Mouse (Mus musculus) heart, adult 18-20 months (tissue): Measurements from ENCODE around the gene Apom. TPM values are rescaled to one million over a fixed set of nuclear protein-coding genes. Genes with fewer than 3 reads are reported as not detected.

Experiments used
- DNase-seq, 2 experiments: peaks; one replicate each; pipeline ENCODE4 v3.0.0; 2021 to 2022; ENCODE audit warnings: mixed read lengths in 1 of 2
- long read RNA-seq, 2 experiments: library from polyadenylated mRNA; stranded (forward); transcript quantifications; one replicate each; pipeline ENCODE4 v2.0.0; 2021
- total RNA-seq, 2 experiments: library from RNA; stranded (reverse); gene quantifications; 2 replicates each; pipeline ENCODE4 v1.2.3; 2021

Apom gene
- total RNA-seq = not detected
- long read RNA-seq, experiment 1 = 0 reads
- long read RNA-seq, experiment 2 = 0 reads

DNA sequence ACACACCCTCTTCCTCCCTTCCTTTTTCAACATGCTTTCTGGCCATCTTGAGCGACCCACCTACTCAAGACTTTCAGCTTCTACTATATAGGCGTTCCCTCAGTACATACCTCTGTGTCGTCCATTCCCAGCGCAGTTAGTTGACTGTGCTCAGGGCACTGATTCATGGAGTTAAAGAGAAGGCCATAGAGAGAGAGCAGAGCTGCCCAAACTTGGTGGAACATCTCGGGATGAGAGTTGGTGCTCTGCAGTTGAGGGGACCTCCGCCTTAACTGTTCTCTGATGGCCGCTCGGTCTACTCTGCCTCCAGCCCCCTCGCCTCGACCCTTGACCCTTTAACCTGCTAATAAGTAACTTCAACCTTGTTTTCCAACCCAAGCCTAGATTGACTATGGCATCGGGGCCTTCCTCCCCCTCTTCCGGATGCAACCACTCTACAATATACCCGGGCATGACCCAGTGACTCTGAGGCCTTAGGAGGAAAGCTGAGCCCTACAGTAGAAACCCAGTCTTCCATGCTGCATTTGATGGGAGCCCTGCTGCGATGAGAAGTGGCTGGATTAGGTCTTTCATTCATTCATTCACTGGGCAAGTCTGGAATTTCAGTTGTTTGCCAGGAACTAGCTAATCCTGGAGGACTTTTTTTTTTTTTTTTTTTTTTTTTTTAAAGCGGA, at the start of gene Apom:
TSS of gene Apom (minus strand) at position 551 of the 674 bp plus-strand sequence.
- DNase-seq = no peak

DNA sequence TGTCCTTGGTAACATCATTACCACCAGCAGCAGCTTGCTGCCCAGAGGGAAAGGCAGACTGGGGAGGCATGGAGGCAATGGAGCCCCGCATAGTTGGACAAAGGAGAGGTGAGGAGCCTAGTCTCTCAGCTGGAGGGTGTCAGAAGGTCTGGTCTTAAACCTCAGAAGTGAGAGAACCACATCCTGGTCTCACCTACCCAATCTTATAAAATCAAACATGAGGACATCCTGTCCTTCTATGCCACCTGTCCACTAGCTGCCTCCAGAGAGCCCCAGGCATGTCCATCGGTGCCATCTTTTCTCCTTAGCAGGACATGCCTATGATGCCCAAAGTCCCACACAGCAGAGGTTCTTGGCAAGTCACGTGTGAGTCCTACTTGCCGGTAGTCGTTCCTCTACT, 48.2 kb upstream of the Apom start:
- no peak for DNase-seq

DNA sequence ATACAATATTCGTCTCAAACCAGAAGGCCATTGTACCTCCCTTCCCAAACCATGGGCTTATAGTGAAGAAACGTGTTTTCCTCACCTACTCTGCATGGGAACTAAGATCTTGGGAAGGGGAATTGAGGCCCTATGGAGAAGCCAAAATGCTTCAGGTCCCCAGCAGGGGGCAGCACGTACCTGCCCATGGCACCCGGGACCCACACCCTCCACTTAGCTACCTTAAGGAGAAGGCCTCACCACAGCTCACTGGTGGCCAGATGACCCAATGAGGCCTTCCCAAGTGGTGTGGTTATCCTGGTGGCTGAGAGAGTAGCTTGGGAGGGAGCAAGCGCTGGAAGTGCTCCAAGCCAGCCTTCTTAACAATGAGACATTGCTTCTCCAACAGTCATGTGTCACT, 46.7 kb upstream of the Apom start:
- DNase-seq = peak; percentile 76 to 81

DNA sequence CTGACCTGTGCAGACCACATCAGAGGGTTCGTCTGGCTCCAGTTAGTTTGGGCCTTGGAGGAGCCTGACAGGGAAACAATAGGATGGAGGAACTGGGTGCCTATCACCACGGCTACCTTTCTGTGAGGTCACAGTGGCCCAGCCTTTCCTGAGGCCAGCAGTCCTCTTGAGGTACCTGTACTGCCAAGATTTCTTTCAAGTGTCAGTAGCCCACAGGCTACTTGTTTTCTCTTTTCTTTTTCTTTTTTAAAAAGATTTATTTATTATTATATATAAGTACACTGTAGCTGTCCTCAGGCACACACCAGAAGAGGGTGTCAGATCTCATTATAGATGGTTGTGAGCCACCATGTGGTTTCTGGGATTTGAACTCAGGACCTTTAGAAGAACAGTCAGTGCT, 44.1 kb upstream of the Apom start, which contains the start of gene Aif1:
TSS of gene Aif1 (minus strand) at position 101 of the 400 bp plus-strand sequence.
- no peak for DNase-seq

DNA sequence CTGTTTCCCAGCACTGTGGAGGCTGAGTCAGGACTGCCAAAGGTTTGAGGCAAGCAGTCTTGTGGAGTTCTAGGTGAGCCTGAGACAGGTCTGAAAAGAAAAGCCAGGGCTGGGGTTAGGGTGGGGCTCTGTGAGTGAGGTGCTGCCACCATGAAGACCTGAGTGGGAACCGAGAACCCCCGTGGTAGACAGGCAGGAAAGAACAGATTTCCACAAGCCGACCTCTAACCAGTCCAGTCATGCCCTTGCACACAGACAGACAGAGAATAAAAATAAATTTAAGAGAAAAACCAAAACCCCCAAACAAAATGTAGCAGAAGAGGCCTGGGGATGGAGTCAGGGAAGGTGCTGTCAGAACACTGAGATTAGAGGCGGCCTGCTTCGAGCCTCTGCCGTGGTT, 43.5 kb upstream of the Apom start:
- no peak for DNase-seq

DNA sequence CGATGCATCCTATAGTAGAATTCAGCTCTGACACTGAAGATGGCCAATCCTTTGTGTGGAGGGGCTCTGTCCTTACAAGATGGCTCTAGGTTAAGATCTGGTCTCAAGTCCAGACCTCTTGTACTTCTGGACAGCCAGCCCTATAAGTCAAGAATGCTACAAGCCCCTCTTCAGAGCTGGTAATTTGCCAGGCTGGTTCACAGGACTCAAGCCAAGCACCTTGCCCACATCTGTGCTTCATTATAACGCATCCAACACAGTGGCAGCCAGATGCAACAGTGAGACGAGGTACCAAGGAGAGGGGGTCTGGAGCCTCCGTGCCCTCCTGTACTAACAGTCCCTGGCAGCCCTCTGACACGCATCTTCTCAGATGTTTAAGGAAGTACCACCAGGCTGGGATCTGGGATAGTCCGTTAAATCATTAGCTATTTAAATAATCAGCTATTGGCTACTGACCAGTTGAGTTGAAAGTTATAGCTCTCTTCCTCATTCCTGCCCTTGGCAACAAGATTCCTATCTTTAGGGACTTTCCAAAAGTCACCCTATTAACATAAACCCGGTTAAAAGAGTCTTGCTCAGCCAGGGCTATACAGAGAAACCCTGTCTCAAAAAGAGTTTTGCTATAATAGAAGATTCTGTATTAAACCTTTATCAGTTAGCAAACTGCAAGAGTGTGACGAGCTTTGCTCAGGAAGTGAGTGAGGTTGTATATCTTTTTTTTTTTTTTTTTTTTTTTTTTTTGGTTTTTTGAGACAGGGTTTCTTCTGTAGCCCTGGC, 42.5 kb upstream of the Apom start:
- no peak for DNase-seq

DNA sequence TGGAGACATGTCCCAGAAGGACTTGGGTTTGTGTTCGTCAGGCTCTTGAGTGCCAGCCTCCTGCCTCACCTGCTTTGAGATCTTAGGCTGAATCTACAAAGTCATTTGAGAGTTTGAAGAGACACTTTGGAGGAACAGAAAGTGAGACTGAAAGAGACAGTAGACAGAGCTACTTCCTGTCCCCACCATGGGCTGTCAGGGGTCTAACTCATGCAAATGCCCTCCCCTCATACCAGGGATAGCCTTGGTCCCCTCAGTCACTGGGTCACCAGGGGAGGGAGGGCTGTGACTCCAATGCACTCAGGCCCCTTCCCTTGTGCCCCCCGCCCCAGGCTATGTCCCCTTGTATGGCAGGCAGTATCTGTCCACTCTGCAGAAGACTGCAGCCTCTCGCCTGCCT, 41.5 kb upstream of the Apom start:
- DNase-seq = no peak

DNA sequence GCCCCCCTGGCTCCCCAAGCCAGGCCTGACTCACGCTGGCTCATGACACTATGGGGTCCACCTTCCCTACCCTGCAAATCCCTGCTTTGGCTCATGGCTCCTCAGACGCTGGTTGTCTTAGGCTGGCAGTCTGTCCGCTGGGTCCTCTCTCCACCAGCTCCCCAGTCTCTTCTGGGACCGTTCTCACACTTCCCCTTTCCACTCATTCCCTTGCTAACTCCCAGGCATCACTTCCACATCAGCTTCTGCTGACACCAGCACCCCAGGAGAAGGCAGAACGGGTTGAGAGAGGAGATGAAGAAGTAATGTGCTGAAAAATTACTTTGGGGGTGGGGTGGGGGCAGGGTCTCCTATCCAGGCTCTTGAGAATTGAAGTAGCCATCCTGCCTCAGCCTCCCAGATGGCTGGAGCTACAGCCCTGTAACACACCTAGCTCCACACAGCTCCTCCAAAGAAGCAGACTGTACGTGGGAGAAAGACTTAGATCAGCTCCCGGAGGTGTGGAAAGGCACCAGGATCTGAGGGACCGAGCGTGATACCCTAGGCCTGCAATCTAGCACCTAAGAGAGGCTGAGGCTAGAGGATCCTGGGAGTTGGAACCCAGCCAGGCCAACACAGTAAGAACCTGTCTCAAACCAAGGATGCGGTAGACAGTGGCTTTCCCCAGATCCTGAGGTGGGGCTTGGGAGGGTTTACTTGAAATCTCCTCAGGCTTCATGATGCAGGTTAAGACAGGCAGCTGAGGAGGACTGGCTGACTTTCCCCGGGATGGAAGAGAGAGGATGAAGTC, 40.8 kb upstream of the Apom start:
- peak in 1 of 2 experiments; percentile 58 for DNase-seq

DNA sequence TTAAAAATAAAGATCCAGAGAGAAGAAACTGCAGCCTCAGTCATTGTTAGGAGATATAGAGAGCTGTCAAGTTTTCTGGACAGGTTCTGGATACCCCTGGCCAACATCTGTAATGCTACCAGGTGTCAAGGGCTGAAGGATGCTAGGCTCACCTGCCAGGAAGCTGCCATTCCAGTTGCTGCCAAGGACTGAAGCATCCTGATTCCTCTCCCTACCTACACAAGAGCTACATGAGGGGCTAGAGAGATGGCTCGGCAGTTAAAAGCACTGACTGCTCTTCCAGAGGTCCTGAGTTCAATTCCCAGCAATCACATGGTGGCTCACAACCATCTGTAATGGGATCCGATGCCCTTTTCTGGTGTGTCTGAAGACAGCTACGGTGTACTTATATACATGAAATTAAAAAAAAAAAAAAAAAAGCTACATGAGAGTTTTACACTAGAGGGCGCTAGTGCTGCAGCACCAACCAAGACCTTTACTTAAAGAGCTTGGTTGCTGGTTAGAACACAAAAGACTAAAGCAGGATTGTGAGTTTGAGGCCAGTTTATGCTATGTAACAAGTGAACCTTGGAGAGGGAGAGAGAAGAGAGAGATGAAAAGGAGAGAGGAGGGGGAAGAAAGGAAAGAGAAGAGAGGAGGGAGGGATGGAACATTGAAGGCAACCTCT, 36.8 kb upstream of the Apom start:
- DNase-seq = peak in 1 of 2 experiments; percentile 51

DNA sequence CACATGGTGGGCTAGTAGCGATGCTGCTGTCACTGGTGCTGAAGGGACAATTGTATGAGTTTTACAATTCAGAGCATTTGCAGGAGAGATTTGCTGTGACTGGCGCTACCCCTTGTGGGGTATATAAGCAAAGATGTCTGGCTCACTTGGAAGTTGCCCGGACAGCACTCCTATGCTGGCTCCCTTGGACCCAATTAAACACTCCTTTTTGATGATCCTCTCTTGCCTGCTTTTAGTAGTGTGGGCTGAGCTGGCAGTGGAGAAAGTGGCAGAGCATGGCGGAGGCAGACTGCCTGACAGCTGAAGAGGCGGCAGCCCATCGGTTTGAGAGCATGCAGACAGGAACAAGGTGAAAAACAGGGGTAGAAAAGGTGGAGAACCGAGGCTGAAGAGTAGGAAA, 35.9 kb upstream of the Apom start:
- no peak for DNase-seq

DNA sequence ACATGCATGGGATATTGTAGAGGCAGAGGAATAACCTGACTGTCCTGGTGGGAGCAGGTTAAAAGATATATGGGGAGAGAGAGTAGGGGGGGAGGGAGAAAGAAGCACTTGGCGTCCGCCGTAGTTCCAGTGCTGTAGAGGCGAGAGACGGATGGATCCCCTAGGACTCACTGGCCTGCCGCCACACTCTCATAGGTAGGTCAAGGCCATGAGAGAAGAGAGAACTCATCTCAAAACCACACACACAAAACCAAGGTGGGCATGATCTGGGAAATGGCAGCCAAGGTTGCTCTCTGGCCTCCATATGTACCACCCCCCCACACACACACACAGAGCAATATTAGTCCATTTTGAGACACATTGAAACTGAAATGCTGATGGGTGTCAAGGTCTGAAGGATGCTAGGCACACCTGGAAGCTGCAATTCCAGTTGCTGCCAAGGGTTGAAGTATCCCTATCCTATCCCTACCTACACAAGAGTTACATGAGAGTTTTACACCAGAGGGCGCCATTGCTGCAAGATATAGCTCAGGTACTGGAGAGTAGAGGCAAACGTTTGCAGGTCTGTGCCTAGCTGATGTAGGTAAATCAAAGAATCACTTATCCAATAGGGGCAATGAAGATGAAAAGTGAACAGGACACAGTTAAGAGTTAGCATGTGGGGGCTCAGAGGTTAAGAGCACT, 34.6 kb upstream of the Apom start:
- DNase-seq = peak; percentile 66 to 73

DNA sequence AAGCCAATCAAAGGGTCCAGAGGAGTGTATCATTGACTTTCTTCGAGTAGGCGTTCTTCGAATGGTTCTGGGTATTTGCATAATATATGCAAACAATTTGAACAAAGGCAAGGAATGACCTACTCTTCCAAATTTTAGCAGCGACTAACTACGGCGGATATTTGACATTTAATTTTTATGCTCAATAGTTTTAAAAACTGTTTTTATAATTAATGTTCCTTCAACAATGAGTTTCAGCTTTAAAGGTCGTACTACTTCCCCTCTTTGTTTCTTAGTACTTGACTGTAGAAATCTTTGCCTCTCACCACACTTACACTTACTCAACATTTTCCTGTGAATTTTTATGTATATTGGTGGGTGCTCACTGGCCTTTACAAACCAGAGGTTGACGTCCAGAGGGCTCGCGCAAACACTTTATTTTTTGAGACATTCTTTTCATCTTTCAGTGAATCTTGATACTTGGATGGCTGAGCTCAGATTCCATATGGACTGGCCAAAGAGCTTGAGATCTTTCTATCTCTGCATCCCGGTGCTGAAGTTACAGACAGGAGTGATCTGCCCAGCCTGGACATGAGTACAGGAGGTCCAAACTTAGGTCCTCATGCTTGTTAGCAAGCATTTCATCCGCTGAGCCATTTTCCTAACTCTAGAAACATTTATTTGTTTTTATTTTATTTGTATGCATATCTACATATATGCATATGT, 33.8 kb upstream of the Apom start:
- DNase-seq = no peak

DNA sequence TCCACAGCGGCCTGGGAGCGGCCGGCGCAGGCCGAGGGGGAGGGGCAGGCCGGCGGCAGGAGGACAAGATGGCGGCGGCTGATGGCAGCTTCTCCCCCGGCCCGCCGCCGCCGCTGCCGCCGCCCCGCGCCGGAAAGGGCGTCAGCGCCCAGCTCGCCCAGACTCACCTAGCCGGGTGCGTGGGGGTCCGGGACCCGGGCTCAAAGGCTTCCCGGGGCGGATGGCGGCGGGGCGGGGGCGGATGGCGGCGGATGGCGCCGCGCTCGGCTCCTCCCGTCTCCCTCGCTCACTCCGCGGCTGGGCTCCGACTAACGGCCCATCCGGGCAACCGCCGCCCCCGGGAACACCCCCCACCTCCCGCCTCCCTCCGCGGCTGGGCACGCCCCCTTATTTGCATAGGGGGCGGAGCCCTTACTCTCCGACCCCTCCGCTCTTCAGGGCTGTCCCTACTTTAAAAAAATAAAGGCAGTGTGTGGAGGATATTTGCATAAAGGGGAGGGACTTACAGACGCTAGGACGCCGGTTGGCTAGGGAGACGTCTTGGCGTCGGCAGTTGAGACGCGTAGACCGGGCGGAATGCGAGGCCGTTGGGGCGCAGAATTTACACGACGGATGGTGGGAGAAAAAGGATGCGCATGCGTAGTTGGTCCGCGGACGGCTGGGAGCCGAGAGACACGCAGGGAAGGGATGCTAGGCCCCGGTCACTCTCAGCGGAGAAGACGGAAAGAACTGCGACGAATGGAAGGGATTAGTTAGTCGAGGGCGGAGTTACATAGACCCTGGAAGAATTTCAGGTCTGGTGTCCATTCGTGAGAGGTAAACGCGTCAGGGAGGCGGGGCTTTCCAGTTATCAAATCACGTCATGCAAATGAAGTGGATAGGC, 33.0 kb upstream of the Apom start, which contains the start of gene Prrc2a:
TSS of gene Prrc2a (minus strand) at position 330 of the 883 bp plus-strand sequence.
- peak; percentile 97 to 99 for DNase-seq

DNA sequence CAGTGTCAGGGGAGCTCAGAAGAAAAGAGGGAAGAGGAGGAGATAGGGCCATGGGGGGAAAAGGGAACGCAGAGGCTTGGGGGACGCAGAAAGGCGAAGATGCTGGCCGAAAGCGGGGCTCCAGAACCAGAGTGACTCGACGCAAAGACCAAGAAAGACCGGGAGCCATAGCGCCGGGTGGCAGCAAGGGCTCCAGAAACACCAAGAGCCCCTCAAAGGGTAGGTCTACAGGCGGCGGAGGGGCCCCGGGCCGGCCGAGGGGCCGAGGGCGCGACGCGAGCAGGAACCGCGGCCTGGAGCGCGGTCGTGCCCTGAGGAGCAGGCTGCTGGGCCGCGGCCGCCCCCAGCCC, 32.3 kb upstream of the Apom start:
- no peak for DNase-seq

DNA sequence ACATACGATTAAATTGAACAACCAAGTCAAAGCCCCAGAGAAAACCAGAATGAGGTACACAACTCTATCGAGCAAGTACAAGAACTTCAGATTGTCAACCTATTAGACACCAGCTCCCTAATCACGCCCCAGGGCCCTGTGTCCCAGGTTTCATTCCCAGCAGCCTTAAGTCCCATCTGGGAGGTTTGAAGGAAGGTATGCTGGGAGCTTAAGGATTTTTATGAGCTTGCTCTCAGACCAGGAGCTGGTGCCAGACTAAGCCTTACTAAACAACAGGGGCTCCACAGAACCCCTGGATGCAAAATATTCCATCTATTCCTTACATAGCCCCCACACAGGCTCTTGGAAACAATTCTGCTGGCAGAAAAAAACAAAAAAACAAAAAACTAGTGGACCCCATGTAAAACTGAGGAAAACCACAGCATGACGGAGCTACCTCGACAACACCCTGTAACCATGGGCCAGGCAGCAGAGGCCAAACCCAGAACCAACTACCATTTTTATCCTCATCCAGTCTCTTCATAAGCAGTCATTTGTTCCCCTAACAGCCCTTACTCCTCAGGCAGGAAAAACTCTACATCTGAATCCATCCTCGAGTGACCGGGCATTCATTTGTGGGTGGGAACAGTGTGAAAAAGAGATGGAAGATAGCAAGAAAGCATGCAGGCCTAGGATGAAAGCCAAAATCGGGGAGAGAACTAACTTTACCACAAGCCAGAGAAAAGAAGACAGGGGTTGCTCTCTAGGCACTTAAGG, 31.7 kb upstream of the Apom start:
- DNase-seq = no peak

DNA sequence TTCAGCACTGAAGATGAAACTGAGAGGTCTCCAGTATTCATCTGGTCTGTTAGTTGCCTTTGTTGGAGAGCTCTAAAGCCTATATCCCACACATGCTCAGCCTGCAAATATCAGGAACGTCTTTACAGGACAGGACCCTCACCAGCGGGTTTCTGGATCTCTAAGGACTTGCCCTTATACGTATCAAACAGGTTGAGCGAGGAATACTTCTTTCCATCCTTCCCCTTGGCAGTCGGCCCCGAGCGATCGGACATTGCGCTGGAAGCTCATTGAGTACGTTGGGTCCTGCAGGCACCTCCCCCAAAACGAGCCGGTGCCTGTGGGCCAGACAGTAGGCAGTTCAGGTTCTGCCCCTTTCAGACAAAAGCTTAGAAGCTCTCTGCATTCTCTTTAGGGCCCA, 30.9 kb upstream of the Apom start:
- peak; percentile 60 to 70 for DNase-seq

DNA sequence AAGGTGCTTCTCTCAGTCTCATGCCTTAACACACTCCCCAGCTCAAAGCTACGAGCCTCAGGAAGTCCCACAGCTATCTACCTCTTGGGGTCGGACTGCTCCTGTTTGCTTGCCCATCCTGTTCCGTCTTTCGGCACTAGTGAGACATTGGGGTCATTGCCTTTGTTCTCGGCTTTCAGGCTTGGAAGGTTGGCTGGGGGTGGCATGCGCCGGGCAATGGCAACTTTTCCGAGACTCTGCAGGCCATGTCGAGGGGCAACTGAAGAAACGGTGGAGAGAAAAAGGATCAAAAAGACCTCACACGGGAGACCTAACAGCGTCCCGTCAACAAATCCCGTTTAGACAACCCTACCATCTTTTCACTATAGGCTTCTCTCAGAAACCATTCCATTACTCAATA, 30.3 kb upstream of the Apom start:
- DNase-seq = no peak

DNA sequence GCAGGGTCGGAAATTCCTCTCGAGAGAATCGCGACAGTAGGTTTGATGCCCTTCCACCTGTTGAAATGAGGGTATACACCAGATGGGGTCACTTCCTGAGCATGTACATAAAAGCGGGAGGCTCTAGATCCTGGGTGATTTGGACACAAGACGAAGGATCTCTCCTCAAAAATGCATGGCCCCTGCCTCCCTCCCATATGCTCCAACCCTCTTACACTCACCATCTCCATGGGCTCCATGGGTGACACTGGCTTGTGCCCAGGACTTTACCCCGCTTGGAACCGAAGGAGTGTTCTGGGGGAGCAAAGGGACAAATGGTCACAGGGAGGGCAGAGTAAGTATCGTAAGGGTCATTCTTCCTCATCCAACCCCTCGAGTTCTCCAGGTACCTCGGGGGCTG, 29.6 kb upstream of the Apom start:
- no peak for DNase-seq

DNA sequence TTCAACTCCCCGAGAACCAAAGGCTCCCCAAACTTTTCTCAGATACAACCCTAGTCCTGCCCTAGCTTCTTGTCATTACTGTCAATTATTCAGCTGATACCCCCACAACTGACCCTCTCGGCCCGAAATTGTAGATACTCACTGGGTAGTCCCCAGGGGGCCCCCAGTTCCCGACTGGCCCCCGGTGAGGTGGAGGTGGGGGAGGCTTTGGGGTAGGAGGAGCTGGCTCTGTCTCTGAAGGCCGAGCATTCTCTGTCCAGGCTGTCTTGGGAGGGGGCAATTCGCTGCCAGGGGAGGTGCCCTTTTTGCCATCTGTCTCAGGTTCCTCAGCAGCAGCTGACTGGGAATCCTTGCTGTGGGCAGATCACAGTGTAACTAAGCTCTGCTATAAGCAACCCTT, 27.8 kb upstream of the Apom start:
- no peak for DNase-seq
